Mouse (Mus musculus) heart, embryonic 14.5 days (tissue): ENCODE data around the gene Mark4. TPM values are rescaled to one million over a fixed set of nuclear protein-coding genes. Genes with fewer than 3 reads are reported as not detected.

Experiments
- ATAC-seq: fragments of 200-750 bp; cut with Nextera tagmentation; 2 replicates; pipeline ENCODE4 v1.8.0; 2017; ENCODE audit warnings: low read depth, moderate TSS enrichment; ENCODE audit not compliant: insufficient number of reproducible peaks, insufficient read depth, low FRiP score
- H3K27ac ChIP-seq, 2 experiments: fragments of 200-500 bp in 1 of 2; fragments of 300-500 bp in 1 of 2; sonication (generic) in 1 of 2; replicated peaks in 1 of 2; 2 replicates each; pipeline ENCODE4 v1.5.1; 2012 to 2014; ENCODE audit warnings: low read depth in 2 of 2, low read length in 2 of 2, control low read depth in 1 of 2, mild to moderate bottlenecking in 1 of 2, mixed read lengths in 1 of 2; ENCODE audit not compliant: control insufficient read depth in 1 of 2, insufficient read depth in 1 of 2
- H3K27me3 ChIP-seq: fragments of 300-500 bp; sonication (generic); 2 replicates; pipeline ENCODE4 v1.6.1; 2014; ENCODE audit warnings: mild to moderate bottlenecking, low read length, control low read depth; ENCODE audit not compliant: control insufficient read depth, insufficient read depth
- H3K36me3 ChIP-seq: fragments of 300-500 bp; sonication (generic); 2 replicates; pipeline ENCODE4 v1.6.1; 2014; ENCODE audit warnings: mild to moderate bottlenecking, control low read depth, low read length, mixed read lengths; ENCODE audit not compliant: control insufficient read depth, insufficient read depth
- H3K4me1 ChIP-seq, 2 experiments: fragments of 200-500 bp in 1 of 2; fragments of 300-500 bp in 1 of 2; sonication (generic) in 1 of 2; 2 replicates each; pipeline ENCODE4 v1.6.1; 2012 to 2014; ENCODE audit warnings: low read length in 2 of 2, control low read depth in 1 of 2, mixed read lengths in 1 of 2; ENCODE audit not compliant: control insufficient read depth in 2 of 2, insufficient read depth in 2 of 2
- H3K4me2 ChIP-seq: fragments of 300-500 bp; sonication (generic); 2 replicates; pipeline ENCODE4 v1.6.1; 2014; ENCODE audit warnings: mild to moderate bottlenecking, low read length
- H3K4me3 ChIP-seq, 2 experiments: fragments of 200-500 bp in 1 of 2; fragments of 300-500 bp in 1 of 2; sonication (generic) in 1 of 2; 2 replicates each; pipeline ENCODE4 v1.5.1; 2012 to 2014; ENCODE audit warnings: low read length in 2 of 2, mild to moderate bottlenecking in 2 of 2, control low read depth in 1 of 2, low read depth in 1 of 2, moderate library complexity in 1 of 2; ENCODE audit not compliant: control insufficient read depth in 1 of 2, insufficient read depth in 1 of 2
- H3K9ac ChIP-seq: fragments of 300-500 bp; sonication (generic); 2 replicates; pipeline ENCODE4 v1.6.1; 2014; ENCODE audit warnings: mild to moderate bottlenecking, low read length
- H3K9me3 ChIP-seq: fragments of 300-500 bp; sonication (generic); 2 replicates; pipeline ENCODE4 v1.6.1; 2016; ENCODE audit warnings: low read length, control low read depth; ENCODE audit not compliant: control insufficient read depth
- WGBS: fragments of 180-500 bp; shearing (Covaris S2); extraction: QIAGEN DNeasy Blood & Tissue Kit; methylation state at CpG from one replicate; pipeline ENCODE4 v1.1.7; 2014; 5-methylcytosine and 5-hydroxymethylcytosine counted together
- polyA plus RNA-seq: library from polyadenylated mRNA; unstranded; fragments of >200 nt; fragmentation: Nextera tagmentation; extraction: Ambion mirVana; gene quantifications from 2 replicates; pipeline ENCODE4 v1.2.1, GENCODE M21; 2014

Gene Mark4
- polyA plus RNA-seq, 1 experiment from 2014 or later = 10.5 TPM

DNA sequence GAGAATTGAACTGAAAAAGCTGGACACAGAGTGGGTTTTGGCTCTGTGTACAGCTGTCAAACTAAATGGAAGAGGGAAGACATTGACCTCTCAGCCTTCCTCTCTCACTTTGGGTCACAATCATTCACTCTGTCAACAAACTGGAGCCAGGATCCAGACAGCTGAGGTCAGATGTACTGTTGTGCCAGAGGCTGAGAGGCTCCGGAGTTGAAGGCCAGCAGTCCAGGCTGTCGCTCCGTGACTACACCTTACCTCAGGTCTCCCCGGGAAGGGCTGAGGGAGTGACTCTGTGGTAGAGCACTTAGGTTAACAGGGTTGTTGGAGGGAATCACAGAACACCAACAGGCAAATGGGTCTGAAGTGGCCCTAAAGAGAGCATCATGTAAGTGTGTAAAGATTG is 39.7 kb upstream of the Mark4 start:
- no peak overlapping the region for H3K4me3 ChIP-seq
- 72% methylated on average over 4 of the region's 4 CpGs for WGBS
- H3K9ac ChIP-seq = no peak overlapping the region
- ATAC-seq = no peak
- no peaks in the 10 kb centered on the region for H3K4me1 ChIP-seq
- no peak overlapping the region for H3K4me2 ChIP-seq
- no peak overlapping the region for H3K27ac ChIP-seq
- no peaks in the 10 kb centered on the region for H3K27me3 ChIP-seq
- no peaks in the 10 kb centered on the region for H3K9me3 ChIP-seq
- no peaks in the 10 kb centered on the region for H3K36me3 ChIP-seq

DNA sequence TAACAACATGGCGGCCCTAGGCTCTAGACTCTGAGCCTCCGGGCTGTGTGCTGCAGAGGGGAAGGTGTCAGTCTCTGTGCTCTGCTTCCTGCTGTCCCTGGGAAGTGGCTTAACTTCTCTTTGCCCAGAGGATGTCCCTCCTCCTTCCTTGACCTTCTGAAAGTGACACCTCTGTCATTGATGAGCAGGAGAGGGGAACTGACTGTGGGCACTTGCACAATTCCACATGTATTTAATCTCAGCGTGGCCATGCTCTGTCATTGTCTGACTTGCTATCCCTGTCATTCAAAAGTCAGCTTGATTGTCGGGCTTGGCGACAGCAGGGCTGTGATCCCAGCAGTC is 37.6 kb upstream of the Mark4 start:
- Histone ChIP-seq H3K4me1 (peaks cover 3% of the 10 kb centered on the region in 2 experiments; a peak in 1 of 4 replicates), H3K36me3 (no peaks in the 10 kb centered on the region), H3K4me3 (no peak overlapping the region), H3K9ac (no peak overlapping the region), H3K27ac (no peak overlapping the region), H3K9me3 (no peaks in the 10 kb centered on the region), H3K4me2 (no peak overlapping the region), H3K27me3 (peaks cover 7% of the 10 kb centered on the region)
- ATAC-seq = no peak
- WGBS = 79% methylated on average over 5 of the region's 5 CpGs

DNA sequence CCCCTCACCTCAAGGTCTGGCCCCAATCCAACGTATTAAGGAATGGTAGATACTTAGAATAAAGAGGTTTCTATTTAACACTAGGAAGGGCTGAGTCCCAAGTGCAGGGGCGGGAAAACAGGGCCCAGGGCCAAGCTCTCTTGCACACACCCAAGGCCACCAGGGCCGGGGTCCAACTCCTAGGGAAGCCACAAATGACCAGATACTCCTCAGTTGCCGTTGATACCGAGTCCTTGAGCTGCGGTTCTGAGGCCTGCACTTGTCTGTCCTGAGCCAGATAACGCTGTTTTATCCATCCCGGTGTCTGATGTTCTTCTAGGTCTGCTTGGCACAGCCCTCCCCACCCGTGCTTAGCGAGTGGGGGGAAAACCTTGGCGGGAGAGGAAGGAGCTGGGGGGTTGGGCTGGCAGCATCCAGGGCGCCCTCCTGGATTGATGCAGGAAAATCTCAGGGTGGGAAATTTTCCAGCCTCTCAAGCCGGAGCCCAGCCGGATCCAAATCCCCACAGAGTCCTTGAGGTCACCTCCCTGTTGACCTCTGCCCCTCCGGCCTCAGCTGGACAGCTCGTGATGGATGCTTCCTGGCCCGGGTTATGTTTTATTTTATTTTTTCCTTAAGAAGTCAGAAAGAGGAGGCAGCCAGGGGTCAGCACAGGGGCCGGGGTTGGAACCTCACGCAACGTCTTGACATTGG is 37.0 kb upstream of the Mark4 start:
- Histone ChIP-seq H3K4me1 (peaks cover 3% of the 10 kb centered on the region in 2 experiments; a peak in 1 of 4 replicates), H3K9me3 (no peaks in the 10 kb centered on the region), H3K27ac (no peak overlapping the region), H3K4me3 (no peak overlapping the region), H3K27me3 (peaks cover 11% of the 10 kb centered on the region), H3K4me2 (no peak overlapping the region), H3K36me3 (no peaks in the 10 kb centered on the region), H3K9ac (no peak overlapping the region)
- ATAC-seq = no peak
- WGBS = 56% methylated on average over 20 of the region's 20 CpGs

DNA sequence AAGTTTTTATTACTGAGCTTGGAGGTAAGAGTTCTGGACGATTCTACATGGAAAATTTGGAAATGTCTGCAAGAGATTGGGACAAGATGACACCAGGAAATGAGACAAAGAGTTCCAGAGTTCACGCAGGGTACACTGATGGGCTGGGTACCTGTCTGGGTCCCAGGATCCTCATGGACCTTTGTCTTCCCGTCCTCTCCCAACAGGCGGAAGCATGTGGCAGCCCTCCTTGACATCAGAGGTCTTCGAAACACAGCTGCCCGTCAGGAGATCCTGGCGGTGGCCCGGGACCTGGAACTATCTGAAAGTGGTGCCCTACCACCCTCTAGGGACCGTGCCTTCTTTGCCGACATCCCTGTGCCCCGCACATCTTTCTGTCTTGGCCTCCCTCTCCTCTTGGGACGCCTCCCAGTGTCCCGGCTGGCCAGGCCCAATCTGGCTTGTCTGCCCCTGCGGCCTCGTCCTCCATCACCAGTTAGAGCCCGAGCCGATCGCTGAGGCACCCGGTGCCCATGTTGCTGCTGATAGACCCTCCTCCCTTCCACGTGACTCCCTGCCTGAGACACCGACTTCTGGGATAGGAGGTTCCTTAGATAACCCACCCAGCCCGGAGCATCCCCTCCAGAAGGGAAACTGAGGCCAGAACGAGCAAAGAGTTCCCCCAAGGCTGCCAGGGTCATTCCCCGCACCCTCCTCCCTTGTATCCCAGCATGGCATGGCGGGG is 36.3 kb upstream of the Mark4 start:
- no peak overlapping the region for H3K4me2 ChIP-seq
- peaks cover 3% of the 10 kb centered on the region in 2 experiments; a peak in 1 of 4 replicates for H3K4me1 ChIP-seq
- H3K27ac ChIP-seq = no peak overlapping the region
- no peak for ATAC-seq
- H3K4me3 ChIP-seq = no peak overlapping the region
- H3K27me3 ChIP-seq = peaks cover 17% of the 10 kb centered on the region
- H3K9me3 ChIP-seq = no peaks in the 10 kb centered on the region
- H3K36me3 ChIP-seq = no peaks in the 10 kb centered on the region
- 77% methylated on average over 25 of the region's 25 CpGs for WGBS
- no peak overlapping the region for H3K9ac ChIP-seq

DNA sequence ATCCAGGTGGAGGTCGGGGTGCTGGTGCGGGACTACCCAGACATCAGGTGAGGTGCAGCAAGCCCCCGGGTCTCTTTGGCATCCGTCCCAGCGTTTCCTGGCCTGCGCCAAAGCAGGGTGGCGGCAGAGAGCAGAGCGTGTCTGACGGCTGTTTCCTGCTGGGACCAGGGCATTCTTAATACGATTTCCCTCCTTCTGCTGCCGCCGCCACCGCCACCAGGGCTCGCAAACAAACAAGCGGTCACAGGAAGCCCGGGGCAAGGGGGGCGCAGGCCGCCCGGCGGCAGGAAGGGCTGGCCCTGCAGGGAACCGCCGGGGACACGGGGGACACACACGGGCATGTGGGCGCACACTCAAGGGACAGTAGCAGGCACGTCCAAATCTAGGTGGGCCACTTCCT is 33.1 kb upstream of the Mark4 start:
- no peak overlapping the region; a peak in 1 of 4 replicates for H3K27ac ChIP-seq
- H3K4me1 ChIP-seq = peaks cover 3 to 7% of the 10 kb centered on the region in 2 experiments; a peak in 2 of 4 replicates
- H3K36me3 ChIP-seq = no peaks in the 10 kb centered on the region
- WGBS = 2% methylated on average over 26 of the region's 26 CpGs
- H3K9me3 ChIP-seq = no peaks in the 10 kb centered on the region
- H3K27me3 ChIP-seq = peaks cover 44% of the 10 kb centered on the region
- H3K4me3 ChIP-seq = peak overlapping the region; percentile 14 to 16; a peak in 2 of 4 replicates
- no peak for ATAC-seq
- peak overlapping the region; percentile 51; the same call in 1 of the 2 replicates for H3K9ac ChIP-seq
- H3K4me2 ChIP-seq = peak overlapping the region; percentile 60

DNA sequence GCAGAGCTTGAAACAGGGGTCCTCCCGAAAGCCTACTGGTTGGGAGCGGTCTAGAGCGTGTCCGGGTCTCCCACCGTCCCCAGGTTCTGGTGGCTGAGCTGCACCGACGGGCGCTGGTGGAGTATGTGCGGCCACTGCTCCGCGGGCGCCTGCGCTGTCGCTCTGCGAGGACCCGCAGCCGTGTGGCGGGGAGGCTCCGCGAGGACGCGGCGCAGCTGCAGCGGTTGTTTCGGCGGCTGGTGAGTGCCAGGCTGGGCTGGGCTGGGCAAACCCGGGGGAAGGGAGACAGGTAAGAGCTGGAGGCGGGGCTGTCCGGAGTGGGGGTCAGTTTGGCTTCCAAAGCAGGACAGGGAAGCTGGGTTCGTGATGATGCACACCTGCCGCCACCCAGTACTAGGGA is 30.9 kb upstream of the Mark4 start:
- Histone ChIP-seq H3K4me2 (peak overlapping the region; percentile 44), H3K4me1 (peaks cover 3 to 7% of the 10 kb centered on the region in 2 experiments; a peak in 2 of 4 replicates), H3K27ac (no peak overlapping the region), H3K4me3 (peak overlapping the region; percentile 13 to 14; a peak in 2 of 4 replicates), H3K9me3 (no peaks in the 10 kb centered on the region), H3K9ac (peak overlapping the region; percentile 45; the same call in 1 of the 2 replicates), H3K27me3 (peaks cover 44% of the 10 kb centered on the region), H3K36me3 (no peaks in the 10 kb centered on the region)
- 20% methylated on average over 28 of the region's 31 CpGs for WGBS
- no peak for ATAC-seq

DNA sequence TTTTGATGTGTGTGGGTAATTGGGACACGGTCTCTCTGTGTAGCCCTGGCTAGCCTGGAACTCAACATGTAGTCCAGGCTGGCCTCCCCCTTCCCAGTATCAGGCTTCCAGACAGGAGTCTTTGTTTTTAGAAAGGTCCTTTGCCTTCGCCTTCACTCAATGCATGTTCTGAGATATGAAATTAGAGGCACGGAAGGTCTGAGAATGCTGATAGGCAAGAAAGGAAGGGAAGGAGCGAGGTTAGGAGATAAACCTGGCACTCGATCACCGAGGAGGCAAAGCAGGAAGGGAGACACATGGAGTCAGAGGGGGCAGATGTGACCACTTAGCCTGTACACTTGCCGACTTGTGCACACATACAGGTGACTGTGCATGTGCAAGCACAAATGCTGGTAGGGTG is 27.9 kb upstream of the Mark4 start:
- no peak for ATAC-seq
- H3K36me3 ChIP-seq = no peaks in the 10 kb centered on the region
- H3K27me3 ChIP-seq = peaks cover 41% of the 10 kb centered on the region
- H3K9me3 ChIP-seq = no peaks in the 10 kb centered on the region
- no peak overlapping the region for H3K9ac ChIP-seq
- WGBS = 65% methylated on average over 7 of the region's 7 CpGs
- H3K4me1 ChIP-seq = peaks cover 2 to 4% of the 10 kb centered on the region in 2 experiments; a peak in 2 of 4 replicates
- no peak overlapping the region for H3K27ac ChIP-seq
- H3K4me3 ChIP-seq = no peak overlapping the region
- no peak overlapping the region for H3K4me2 ChIP-seq
